Mouse (Mus musculus) spleen, postnatal 14 days (tissue): ENCODE data around the gene Osbpl9.

Experiments used
- DNase-seq, 2 experiments: peaks; one replicate each; pipeline ENCODE4 v3.0.0; 2021 to 2022; ENCODE audit warnings: low spot score in 2 of 2

Osbpl9 gene

GRCm38 (mm10) chr4:109042739-109043138, 159.3 kb downstream of the Osbpl9 start:
- no peak for DNase-seq

- DNase-seq: peak; percentile 49 to 67
Observed at GRCm38 (mm10) chr4:109036327-109036726, 165.7 kb downstream of the Osbpl9 start.

GRCm38 (mm10) chr4:109030266-109030665, 171.8 kb downstream of the Osbpl9 start:
- DNase-seq: no peak

- DNase-seq: no peak
Observed at GRCm38 (mm10) chr4:109029857-109030256, 172.2 kb downstream of the Osbpl9 start.

GRCm38 (mm10) chr4:109026543-109026942, 175.5 kb downstream of the Osbpl9 start:
- no peak for DNase-seq

DNA sequence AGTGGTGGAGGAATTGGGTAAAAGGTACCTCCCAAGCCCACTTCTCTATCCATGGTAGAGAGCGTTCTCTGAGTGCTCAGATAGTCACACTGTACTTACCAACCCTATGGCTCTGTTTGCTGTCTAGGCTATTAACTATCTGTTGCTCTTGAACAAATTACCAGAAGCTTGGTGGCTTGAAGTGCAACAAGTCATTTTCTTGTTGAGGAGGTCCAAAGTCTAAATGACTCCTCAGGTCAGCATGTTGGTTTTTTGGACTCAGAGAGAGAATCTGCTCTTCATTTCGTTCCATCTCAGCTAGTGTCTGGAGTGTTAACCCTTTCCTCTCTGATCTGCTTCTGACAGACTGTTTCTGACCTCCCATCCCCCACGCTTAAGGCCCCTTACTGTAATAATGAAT, 177.0 kb downstream of the Osbpl9 start:
- no peak for DNase-seq

GRCm38 (mm10) chr4:109021976-109022375, 180.1 kb downstream of the Osbpl9 start:
- DNase-seq: no peak

DNA sequence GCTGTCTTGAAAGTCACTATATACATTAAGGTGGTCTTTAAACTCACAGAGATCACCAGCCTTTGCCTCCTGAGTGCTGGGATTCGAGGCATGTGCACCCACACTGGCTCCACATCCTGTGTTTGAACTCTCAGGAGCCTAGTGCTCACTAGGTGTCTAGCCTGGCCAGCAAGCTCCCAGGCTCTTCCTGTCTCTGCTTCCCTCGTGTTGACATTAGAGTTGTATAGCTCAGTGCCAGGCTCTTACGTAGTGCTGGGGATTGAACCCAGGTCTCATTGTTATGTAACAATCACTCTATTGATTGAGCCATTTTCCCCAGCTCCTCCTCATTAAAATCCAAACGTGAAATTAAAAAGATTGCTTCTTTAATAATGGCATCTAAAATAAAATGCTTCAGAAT, 182.8 kb downstream of the Osbpl9 start:
- no peak for DNase-seq

DNA sequence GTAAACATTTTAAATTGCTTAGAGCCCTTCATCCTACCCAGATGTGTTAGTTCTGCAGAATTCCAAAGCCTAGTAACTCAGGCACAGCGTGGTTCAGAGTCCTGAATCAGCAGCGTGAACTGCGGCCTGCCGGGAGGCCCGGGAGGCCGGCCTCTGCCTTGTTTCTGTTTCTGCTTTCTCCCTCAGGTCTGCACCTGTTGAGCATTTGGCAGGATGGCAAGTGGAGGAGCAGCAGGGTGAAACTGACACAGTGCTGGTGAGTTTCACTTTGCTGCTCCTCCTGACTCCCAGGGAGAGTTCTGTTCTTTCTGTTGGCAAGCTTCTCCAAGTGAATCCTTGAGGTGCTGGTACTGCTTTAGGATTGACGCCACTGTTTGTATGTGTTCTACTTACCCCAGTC, 184.6 kb downstream of the Osbpl9 start:
- no peak for DNase-seq

DNA sequence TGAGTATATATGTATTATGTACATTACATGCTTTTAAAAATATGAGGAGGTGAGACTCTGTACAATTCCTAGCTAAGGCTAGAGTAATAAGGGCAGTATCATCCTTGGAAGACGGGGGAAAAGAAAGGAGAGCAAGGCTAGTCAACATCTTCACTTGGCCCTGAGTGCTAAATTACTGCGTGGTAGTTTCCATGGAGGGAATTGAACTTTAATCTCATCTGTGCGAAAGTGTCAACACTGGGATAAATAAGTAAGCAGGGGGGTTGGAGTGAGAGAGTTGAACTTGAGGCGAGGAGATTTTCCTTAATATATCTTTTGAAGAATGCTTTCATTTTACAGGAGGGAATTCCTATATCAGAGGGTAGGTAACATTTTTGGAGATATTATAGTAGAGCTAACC, 188.0 kb downstream of the Osbpl9 start:
- no peak for DNase-seq
